Mouse (Mus musculus) adrenal gland, postnatal 0 days (tissue): ENCODE measurements around the gene Ctcf. TPM values are rescaled to one million over a fixed set of nuclear protein-coding genes. Genes with fewer than 3 reads are reported as not detected.

Source experiments
- microRNA-seq: library from miRNA; unstranded; fragments of <30 nt; microRNA quantifications from one replicate; pipeline ENCODE4, GENCODE M21; 2016; ENCODE audit warnings: borderline replicate concordance; ENCODE audit not compliant: insufficient number of aligned reads
- polyA plus RNA-seq: library from polyadenylated mRNA; unstranded; fragments of >200 nt; fragmentation: Nextera tagmentation; extraction: Ambion mirVana; gene quantifications from 2 replicates; pipeline ENCODE4 v1.2.1, GENCODE M21; 2015

Gene Ctcf
- polyA plus RNA-seq, result 43.0 and 59.4 TPM in 2 replicates

DNA sequence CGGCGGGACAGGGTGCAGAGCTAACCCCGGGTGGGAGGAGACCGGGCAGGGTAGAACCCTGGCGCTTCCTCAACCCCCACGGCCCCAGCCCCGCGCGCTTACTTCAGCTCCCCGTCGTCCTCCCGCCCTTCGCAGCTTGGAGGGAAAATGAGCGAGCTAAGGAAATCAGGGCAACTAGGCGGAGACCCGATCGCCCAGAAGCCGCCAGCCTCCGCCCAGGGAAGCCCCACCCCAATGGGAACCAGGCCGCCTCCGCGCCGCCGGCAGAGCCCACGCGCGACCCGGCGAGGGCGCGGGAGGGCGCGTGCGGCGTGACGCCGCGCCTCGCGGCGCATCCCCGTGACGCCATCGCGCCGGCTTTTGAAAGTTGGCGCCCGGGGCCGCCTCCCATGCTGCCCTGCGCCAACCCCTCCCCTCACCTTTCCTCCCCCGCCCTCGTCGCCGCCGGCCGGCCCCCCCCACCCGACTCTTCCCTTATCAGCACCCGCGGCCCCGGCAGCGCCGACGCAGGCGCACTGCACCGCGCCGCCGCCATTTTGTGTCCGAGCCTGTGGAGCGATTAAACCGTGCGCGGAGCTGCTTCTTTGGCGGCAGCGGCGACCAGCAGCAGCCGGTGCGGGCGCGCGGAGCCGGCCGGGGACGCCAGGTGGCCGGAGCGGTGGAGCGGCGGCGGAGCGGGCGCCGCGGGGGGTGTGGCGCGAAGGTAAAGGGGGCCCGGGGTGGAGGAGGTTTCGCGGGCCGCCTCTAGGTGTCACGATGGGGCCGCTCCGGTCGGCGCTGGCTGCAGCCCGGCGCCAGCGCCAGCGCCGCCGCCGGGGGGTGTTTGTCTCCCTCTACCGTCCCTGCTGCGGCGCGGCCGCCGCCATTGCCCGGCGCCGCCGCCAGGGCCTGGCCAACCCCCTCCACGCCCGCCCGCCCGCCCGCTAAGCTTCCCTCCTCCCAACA lies at the start of gene Ctcf:
Gene Ctcf, plus strand, starts transcription at position 551 of the 945 bp plus-strand sequence.

DNA sequence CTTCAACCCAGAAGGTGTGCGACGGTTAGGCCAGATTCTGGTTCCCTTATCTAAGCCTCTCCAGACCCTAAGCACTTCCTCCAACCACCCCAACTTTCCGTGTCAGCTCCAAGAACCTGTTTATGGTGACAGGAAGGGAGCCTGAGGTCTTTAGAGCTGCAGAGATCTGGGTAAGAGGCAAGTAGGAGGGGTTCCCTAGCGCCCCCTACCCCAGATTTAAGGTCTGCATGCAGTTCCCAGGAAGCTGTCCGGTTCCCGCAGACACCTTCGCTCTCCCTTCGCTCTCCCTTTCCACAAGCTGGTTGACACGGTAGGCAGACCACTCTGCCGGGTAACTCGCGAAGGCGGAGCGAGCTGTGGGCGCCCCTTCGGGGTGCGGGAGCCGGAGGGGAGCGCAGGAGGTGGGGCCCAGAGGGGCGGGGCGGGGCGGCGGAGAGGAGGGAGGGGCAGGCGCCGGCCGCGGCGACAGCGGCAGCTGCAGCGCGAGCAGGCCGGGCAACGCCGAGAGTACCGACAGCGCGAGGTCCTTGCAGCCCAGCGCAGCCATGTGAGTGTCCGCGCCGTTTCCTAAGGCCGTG lies 31.5 kb upstream of the Ctcf start, which contains the start of gene Ripor1:
Gene Ripor1, plus strand, starts transcription at position 452 of the 578 bp plus-strand sequence.

DNA sequence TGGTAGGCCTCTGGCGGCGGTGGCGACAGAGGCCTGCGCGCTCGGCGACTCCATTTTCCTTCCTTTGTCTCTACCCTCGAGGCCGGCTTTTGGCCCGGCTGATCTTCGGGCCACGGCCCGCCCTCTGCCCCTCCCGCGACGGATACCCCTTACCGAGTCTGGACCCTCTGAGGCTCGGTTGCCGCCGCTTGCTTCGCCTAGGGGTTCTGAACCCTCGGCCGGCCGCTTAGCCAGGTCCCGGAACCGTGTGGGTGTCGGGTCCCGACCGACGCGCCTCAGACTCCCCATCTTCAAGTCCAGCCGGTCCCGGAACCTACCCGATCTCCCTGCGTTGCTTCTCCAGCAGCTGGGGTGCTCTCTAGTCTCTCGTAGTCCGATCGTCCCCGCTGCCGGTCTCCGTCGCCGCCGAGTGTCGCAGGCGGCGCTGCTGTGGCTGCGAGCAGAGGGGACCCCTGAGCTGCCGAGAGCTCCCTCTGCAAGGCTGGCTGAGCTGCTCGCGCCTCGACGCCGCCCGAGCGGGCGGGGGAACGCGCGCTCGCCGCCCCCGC lies 669 bp downstream of the Ctcf start, which contains the start of gene Agrp:
Gene Agrp, minus strand, starts transcription at position 431 of the 548 bp plus-strand sequence.

DNA sequence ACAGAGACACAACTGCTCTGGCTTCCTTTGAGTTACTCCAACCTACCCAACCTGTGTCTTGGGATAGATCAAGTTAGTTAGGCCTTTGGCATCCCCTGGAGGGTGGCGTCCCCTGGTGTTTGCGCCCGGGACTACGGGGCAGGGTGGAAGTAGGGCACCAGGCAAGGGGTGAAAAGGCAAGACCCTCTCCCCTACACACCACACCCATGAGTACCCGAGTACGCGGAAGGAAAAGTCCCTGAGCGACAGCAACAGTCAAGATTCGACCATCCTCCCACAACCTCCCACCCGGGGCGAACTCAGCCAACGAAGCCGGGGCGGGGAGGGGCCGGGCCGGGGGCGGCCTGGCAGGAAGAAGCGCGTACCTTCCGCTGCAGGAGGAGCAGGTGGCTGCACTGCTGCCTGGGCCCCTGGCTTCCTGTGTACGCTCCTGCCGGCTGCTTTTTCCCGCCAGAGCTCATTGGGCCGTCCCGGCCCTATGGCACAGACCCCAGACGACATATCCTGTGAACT lies 49.5 kb downstream of the Ctcf start, which contains the start of gene Carmil2:
Gene Carmil2, plus strand, starts transcription at position 479 of the 513 bp plus-strand sequence.

DNA sequence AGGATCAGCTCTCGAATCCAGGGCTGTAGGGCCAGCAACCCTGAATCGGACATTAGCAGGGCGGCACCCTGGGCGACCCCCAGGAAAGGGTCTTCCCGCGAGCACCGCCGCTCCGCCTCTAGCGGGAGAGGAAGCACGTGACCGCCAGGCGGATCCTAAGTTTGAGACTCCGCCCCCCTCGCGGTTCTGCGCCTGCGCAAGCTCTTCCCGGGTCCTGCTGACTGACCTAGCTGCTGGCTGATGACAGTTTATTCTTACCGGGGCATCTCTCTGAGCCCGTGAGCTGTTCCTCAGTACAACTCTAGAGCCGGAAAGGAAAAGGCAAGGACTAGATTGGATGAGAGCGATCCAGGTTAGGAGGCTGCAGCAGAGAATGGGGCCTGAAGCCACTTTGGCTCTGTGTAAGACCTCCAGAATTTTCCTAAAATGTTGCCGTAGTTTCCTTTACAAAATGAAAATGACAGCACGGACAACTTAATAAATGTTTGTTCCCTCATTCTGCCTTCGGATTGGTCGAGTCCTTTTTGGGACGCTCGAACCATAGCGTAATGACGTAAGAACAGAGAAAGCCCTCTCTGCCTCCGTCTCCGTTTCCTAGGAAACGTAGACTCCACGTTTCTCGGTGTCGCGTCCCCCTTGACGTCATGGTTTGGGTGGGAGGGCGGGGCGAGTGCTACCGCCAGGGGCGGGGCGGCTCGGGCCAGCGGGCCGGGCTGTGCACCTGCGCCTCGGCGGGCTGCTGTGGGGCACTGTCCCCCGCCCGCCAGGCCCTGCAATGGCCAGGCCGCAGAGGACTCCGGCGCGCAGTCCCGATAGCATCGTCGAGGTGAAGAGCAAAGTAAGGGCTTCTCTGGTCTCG lies 64.8 kb downstream of the Ctcf start, which contains the start of the genes Acd and Pard6a:
Gene Acd, minus strand, starts transcription at position 137 of the 859 bp plus-strand sequence.
Gene Pard6a, plus strand, starts transcription at position 183 of the 859 bp plus-strand sequence.

DNA sequence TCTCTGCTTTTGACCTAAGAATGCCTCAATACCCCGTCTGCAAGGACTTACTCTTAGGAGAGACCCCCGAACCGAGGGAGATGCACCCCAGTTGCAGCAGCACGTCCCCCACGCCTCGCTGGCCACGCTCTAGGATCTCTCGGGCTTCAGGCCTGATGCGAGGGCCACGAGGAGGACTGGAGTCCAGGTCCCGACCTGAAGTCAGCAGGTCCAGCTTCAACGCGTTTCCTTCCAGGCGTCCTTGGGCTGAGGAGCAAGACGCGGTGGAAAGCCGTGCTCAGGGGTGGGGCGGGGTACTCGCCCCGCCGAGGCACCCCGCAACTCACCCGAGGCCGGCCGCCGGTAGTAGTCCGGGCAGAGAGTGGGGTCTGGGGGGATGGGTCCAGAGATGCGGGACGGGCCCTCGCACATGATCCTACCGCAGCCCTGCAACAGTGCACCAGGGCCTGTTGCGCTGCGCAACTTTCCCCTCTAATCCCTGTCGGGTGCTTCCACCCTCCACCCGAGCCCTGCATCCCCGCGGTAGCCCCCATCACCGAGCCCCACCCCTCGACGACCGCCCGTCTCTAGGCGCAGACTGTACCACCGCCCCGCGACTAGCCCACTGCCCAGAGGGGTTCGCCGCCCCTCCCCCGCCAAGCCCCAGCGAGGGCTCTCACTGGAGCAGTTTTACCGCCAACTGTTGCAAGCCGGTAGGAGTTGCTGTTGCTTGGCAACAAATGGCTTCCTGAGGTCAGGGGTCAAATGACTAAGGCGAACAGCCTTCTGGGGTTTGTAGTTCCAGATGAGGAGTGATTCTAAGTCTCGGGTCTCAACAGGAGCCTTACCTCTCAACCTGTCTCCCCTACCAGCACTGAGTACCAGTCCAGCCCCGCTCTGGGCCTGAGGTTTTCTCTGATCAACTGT lies 71.4 kb downstream of the Ctcf start, which contains the start of the genes 4933405L10Rik and Enkd1:
Gene 4933405L10Rik, plus strand, starts transcription at position 158 of the 906 bp plus-strand sequence.
Gene Enkd1, minus strand, starts transcription at position 713 of the 906 bp plus-strand sequence.

Small RNA genes within 50 kb of the gene (microRNA-seq; reads per million reads assigned to microRNA genes)
- not detected for gene Mir1966

Other genes starting within 250 kb of the Ctcf start
- 0.09 and 0.12 TPM in 2 replicates for gene Kctd19, start 223.1 kb upstream of the Ctcf start, polyA plus RNA-seq
- gene Lrrc36, start 223.0 kb upstream of the Ctcf start, polyA plus RNA-seq, result 1.5 and 2.0 TPM in 2 replicates
- gene Tppp3, start 165.0 kb upstream of the Ctcf start, polyA plus RNA-seq, result 223 and 469 TPM in 2 replicates
- gene Zdhhc1, start 139.7 kb upstream of the Ctcf start, polyA plus RNA-seq, result 23.7 and 25.9 TPM in 2 replicates
- gene Hsd11b2, start 117.8 kb upstream of the Ctcf start, polyA plus RNA-seq, result 2.4 and 3.1 TPM in 2 replicates
- 91.9 and 92.7 TPM in 2 replicates for gene Atp6v0d1, start 70.5 kb upstream of the Ctcf start, polyA plus RNA-seq
- 18.0 and 19.1 TPM in 2 replicates for gene Ripor1, start 31.3 kb upstream of the Ctcf start, polyA plus RNA-seq
- gene Agrp, start 825 bp downstream of the Ctcf start, polyA plus RNA-seq, result 2.8 and 3.9 TPM in 2 replicates
- 2.6 and 5.1 TPM in 2 replicates for gene Carmil2, start 49.7 kb downstream of the Ctcf start, polyA plus RNA-seq
- 29.3 and 36.4 TPM in 2 replicates for gene Acd, start 64.5 kb downstream of the Ctcf start, polyA plus RNA-seq
- gene Pard6a, start 64.6 kb downstream of the Ctcf start, polyA plus RNA-seq, result 18.6 and 19.0 TPM in 2 replicates
- 0.12 TPM in 1 of 2 replicates, not detected in the other for gene 4933405L10Rik, start 71.1 kb downstream of the Ctcf start, polyA plus RNA-seq
- gene Enkd1, start 71.6 kb downstream of the Ctcf start, polyA plus RNA-seq, result 7.5 and 8.4 TPM in 2 replicates
- 8.5 and 9.6 TPM in 2 replicates for gene Gfod2, start 122.1 kb downstream of the Ctcf start, polyA plus RNA-seq
- gene Ranbp10, start 190.8 kb downstream of the Ctcf start, polyA plus RNA-seq, result 6.8 and 10.9 TPM in 2 replicates
- gene Tsnaxip1, start 191.2 kb downstream of the Ctcf start, polyA plus RNA-seq, result not detected in 2 replicates
- gene Cenpt, start 216.7 kb downstream of the Ctcf start, polyA plus RNA-seq, result 16.6 and 19.3 TPM in 2 replicates
- 51.8 and 59.6 TPM in 2 replicates for gene Thap11, start 218.6 kb downstream of the Ctcf start, polyA plus RNA-seq
- gene Nutf2, start 224.0 kb downstream of the Ctcf start, polyA plus RNA-seq, result 101 and 117 TPM in 2 replicates
- gene Edc4, start 244.3 kb downstream of the Ctcf start, polyA plus RNA-seq, result 15.2 and 20.9 TPM in 2 replicates